Mouse (Mus musculus) brain, adult 2 months (tissue): ENCODE data around the gene Wdr25.
A peak's percentile ranks its signal among the peaks of the same experiment; 100 is the strongest.
"Not testable (repeated sequence)": the region's sequence is repeated elsewhere in the genome, so short reads cannot be mapped to it uniquely, and the experiment has no call there.

Experiments
- DNase-seq: peaks from one replicate; pipeline ENCODE4 v3.0.0; 2011; ENCODE audit warnings: low read depth, low spot score

Wdr25 gene

GRCm38 (mm10) chr12:108892989-108893714 lies at the start of gene Wdr25:
Wdr25 (plus strand) TSS chr12:108893631.
- no peak for DNase-seq

- DNase-seq = not testable (repeated sequence)
Measured at GRCm38 (mm10) chr12:108848033-108848432, 45.4 kb upstream of the Wdr25 start.

- no peak for DNase-seq
Measured at GRCm38 (mm10) chr12:108849488-108850022, 43.9 kb upstream of the Wdr25 start.

- DNase-seq = no peak
Measured at GRCm38 (mm10) chr12:108850129-108850528, 43.3 kb upstream of the Wdr25 start.

GRCm38 (mm10) chr12:108850886-108851285 lies 42.5 kb upstream of the Wdr25 start:
- no peak for DNase-seq

DNA sequence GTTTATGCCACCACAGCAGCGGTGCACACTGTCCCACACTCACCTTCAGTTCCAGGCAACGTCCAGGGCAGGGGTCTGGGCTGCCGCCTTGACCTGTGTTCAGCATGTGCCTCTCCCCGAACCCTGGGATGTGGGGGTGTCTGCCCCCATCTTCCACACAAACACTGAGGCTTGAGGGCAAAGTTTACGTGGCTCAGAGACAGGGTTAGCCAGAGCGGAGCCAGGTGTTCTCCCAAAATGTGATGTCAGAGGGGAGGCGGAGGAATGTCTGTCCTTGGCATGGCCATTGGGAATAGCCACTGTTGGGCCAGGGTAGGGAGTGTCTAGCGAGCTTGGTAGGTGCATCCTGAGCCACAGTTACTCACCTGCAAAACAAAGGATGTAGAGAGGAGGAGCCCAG lies 40.6 kb upstream of the Wdr25 start:
- DNase-seq = no peak

- DNase-seq = no peak
Measured at GRCm38 (mm10) chr12:108855081-108855480, 38.4 kb upstream of the Wdr25 start.

DNA sequence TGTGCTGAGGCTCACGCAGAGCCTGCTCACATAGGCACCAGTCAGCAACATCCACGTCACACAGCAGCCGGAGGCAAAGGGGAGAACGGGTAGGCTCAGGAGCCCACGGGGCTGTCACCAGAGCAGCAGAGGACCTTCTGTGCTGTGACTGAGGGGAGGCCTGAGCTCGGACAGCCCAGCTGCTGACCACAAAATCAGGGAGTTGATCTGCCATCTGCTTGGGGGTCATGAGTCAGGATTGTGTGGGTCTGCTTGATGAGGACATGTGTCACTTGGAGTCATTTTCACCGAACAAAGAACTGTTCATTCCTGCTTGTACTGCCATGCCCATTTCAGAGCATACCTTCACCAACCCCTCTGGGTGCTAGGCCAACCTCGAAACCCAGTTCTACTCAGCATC lies 37.2 kb upstream of the Wdr25 start:
- no peak for DNase-seq

GRCm38 (mm10) chr12:108857109-108857508 lies 36.3 kb upstream of the Wdr25 start:
- no peak for DNase-seq

GRCm38 (mm10) chr12:108857589-108858184 lies 35.7 kb upstream of the Wdr25 start:
- DNase-seq = no peak

DNA sequence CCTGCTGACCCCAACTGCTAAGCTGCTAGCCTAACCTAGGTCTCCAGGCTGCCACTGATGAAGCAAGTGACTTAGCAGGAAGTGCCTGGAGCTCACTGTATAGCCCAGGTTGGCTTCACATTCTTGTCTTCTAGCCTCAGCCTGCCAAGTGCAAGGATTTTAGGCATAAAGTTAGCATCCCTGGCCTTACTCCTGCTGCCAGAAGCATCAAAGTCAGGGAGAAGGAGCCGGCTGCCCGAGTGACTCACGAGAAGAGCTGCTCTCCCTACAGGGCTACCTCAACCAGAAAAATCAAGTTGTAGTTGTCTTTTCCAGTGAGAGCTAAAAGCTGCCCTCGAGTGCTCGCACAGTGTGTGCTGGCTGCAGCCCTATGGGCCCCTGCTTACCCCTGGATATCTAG lies 34.9 kb upstream of the Wdr25 start:
- no peak for DNase-seq

DNA sequence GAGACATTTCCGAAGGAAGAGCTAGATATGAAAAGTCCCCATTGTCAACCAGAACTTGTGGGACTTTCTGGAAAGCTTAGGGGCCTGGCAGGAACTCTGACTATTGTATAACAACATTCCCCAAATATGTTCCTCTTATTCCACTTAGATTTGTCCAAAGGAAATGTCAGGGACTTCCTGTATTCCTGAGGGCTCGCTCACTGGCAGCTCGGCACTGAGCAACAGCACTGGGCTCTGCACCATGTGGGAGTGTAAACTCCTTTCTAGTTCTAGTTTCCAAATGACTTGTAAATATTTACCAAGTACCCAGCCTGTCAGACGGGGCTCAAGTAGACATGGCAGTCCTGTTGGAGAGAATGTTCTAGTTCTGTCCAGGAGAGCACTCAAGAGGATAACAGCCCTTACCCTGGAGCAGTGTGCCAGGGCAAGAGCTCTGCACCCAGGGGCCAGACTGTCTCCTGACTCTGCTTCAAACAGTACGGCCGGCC lies 28.4 kb upstream of the Wdr25 start:
- no peak for DNase-seq

DNA sequence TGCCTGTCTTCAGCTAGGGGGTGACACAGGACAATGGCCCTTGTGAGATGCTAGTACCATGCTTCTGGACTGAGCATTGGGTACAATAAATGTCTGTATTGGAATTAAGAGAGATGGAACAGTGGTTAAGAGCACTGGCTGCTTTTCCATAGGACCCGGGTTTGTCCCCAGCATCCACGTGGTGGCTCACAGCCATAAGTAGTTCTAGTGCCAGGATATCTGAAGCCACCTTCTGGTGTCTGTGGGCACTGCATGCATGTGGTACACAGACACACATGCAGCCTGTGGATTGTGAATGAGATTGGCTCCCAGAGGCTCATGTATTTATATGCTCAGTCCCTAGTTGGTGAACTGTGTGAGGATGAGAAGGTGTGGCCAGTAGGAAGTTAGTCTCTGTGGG lies 23.9 kb upstream of the Wdr25 start:
- DNase-seq = peak; percentile 24

- no peak for DNase-seq
Measured at GRCm38 (mm10) chr12:108873122-108873521, 20.3 kb upstream of the Wdr25 start.

- no peak for DNase-seq
Measured at GRCm38 (mm10) chr12:108879138-108879537, 14.3 kb upstream of the Wdr25 start.

DNA sequence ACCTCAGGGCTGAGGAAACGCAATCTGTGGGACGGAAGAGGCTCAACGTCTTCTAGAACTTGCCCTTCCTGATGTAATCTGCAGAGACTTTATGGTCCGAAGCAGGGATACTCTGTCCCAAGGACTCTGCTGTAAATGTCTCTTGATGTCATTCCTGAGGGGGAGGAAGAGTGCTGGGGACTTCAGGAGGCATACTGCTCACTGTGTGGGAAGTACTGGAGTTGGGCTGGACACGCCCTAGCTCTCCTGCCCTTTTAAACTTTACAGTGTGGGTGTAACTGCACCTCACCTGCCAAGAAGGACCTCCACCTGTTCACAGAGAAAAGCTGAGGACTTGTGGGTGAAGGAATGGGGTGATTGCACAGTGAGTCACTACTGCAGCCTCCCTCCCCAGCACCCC lies 12.8 kb upstream of the Wdr25 start:
- no peak for DNase-seq

- no peak for DNase-seq
Measured at GRCm38 (mm10) chr12:108881192-108881591, 12.2 kb upstream of the Wdr25 start.

- DNase-seq = no peak
Measured at GRCm38 (mm10) chr12:108882776-108883175, 10.7 kb upstream of the Wdr25 start.

DNA sequence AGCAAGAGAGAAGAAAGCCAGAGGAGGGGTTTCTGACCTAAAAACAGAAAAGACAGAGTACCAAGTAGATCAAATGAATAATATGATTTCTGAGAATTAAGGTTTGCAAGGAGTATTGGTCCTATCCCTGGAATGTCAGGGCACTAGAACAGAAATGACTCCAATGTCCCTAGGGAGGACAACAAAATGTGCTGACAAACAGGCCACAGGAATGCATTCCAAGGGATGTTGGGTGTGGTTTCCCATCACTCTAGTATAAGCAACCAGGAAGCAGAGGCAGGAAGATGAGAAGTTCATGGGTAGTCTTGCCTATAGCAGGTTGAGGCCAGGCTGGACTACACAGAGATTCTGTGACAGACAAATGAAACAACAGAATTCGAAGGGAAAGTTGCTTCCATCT lies 7.5 kb upstream of the Wdr25 start:
- DNase-seq = no peak

DNA sequence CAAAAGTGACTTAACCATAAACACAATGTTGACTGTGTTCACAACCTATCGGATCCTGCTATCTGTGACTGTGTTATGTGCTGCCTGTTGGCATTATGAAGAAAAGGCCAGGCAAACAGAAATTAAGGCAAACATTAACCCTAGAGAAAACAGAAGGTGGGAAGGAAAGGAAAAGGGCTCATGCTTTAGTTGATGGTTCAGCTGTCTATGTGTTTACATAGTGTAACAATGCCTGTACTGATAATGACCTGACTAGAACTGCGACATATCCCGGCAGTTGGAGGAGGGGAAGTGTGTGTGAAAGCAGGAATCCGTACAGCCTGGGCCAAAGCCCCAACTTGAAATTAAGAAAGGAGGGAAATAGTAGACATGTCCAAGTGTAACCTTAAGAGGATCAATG lies 6.4 kb upstream of the Wdr25 start:
- no peak for DNase-seq

GRCm38 (mm10) chr12:108888632-108889031 lies 4.8 kb upstream of the Wdr25 start:
- no peak for DNase-seq

- DNase-seq = peak; percentile 99
Measured at GRCm38 (mm10) chr12:108893715-108894431, 442 bp downstream of the Wdr25 start, which contains the start of gene Wars. Wars (minus strand) TSS chr12:108894174.
